Mouse (Mus musculus) myocyte (in vitro differentiated cells): ENCODE measurements around the gene Agpat4.

Source experiments
- CEBPB ChIP-seq: IDR thresholded peaks from 2 replicates; pipeline ENCODE4 v1.6.1; 2011; ENCODE audit warnings: mild to moderate bottlenecking, moderate library complexity; ENCODE audit not compliant: poor library complexity, insufficient read depth, severe bottlenecking
- E2F4 ChIP-seq: IDR thresholded peaks from one replicate; pipeline ENCODE4 v1.6.1; 2011; ENCODE audit warnings: mild to moderate bottlenecking, control low read depth, moderate library complexity; ENCODE audit not compliant: insufficient read depth
- POLR2A ChIP-seq: IDR thresholded peaks from one replicate; pipeline ENCODE4 v1.6.1; 2011; ENCODE audit warnings: low read depth, mild to moderate bottlenecking, control low read depth, moderate library complexity; ENCODE audit not compliant: insufficient read length
- TCF12 ChIP-seq: IDR thresholded peaks from one replicate; pipeline ENCODE4 v1.6.1; 2011; ENCODE audit warnings: mild to moderate bottlenecking, control low read depth; ENCODE audit not compliant: poor library complexity, insufficient read depth, severe bottlenecking
- TCF3 ChIP-seq: IDR thresholded peaks from one replicate; pipeline ENCODE4 v1.6.1; 2011; ENCODE audit warnings: low read depth, control low read depth; ENCODE audit not compliant: insufficient read length
- USF1 ChIP-seq: IDR thresholded peaks from one replicate; pipeline ENCODE4 v1.6.1; 2011; ENCODE audit warnings: low read depth, mild to moderate bottlenecking, control low read depth, moderate library complexity

- TF ChIP-seq POLR2A (no peak), TCF3 (no peak), USF1 (no peak), E2F4 (no peak), TCF12 (no peak), CEBPB (no peak)
Observed at GRCm38 (mm10) chr17:12168536-12168935, 50.0 kb downstream of the Agpat4 start.
